Mouse (Mus musculus) cerebellum, postnatal 14 days (tissue): ENCODE results near the gene Prmt7.
A peak's percentile ranks its signal among the peaks of the same experiment; 100 is the strongest.
"Not testable (repeated sequence)": the region's sequence is repeated elsewhere in the genome, so short reads cannot be mapped to it uniquely, and the experiment has no call there.

Experiments used
- DNase-seq, 2 experiments: peaks; one replicate each; pipeline ENCODE4 v3.0.0; 2021; ENCODE audit warnings: mixed read lengths in 2 of 2

The Prmt7 gene

GRCm38 (mm10) chr8:106210821-106211345 is at the start of gene Prmt7, which contains the start of gene Slc7a6os:
TSS of gene Prmt7 (plus strand) at chr8:106210936.
TSS of gene Slc7a6os (minus strand) at chr8:106210935.
- DNase-seq = peak; percentile 97

GRCm38 (mm10) chr8:106163251-106163650 is 47.5 kb upstream of the Prmt7 start:
- no peak for DNase-seq

GRCm38 (mm10) chr8:106165460-106165859 is 45.3 kb upstream of the Prmt7 start:
- DNase-seq = peak; percentile 86 to 90

GRCm38 (mm10) chr8:106168356-106169016 is 42.2 kb upstream of the Prmt7 start, which contains the start of gene Slc7a6:
TSS of gene Slc7a6 (plus strand) at chr8:106168857.
- DNase-seq = peak; percentile 87 to 93

- DNase-seq = no peak
Measured at GRCm38 (mm10) chr8:106169017-106169933, 41.5 kb upstream of the Prmt7 start.

- DNase-seq = no peak
Measured at GRCm38 (mm10) chr8:106169934-106170480, 40.7 kb upstream of the Prmt7 start.

- no peak for DNase-seq
Measured at GRCm38 (mm10) chr8:106173566-106173965, 37.2 kb upstream of the Prmt7 start.

- no peak for DNase-seq
Measured at GRCm38 (mm10) chr8:106176891-106177290, 33.8 kb upstream of the Prmt7 start.

- DNase-seq = no peak
Measured at GRCm38 (mm10) chr8:106177594-106177993, 33.1 kb upstream of the Prmt7 start.

- DNase-seq = no peak
Measured at GRCm38 (mm10) chr8:106178428-106178827, 32.3 kb upstream of the Prmt7 start.

- peak; percentile 53 to 59 for DNase-seq
Measured at GRCm38 (mm10) chr8:106185628-106186270, 25.0 kb upstream of the Prmt7 start.

- DNase-seq = no peak
Measured at GRCm38 (mm10) chr8:106186394-106186793, 24.3 kb upstream of the Prmt7 start.

GRCm38 (mm10) chr8:106189162-106189561 is 21.6 kb upstream of the Prmt7 start:
- DNase-seq = no peak

GRCm38 (mm10) chr8:106191639-106192038 is 19.1 kb upstream of the Prmt7 start:
- DNase-seq = no peak

GRCm38 (mm10) chr8:106193162-106193561 is 17.6 kb upstream of the Prmt7 start:
- no peak for DNase-seq

GRCm38 (mm10) chr8:106194062-106194461 is 16.7 kb upstream of the Prmt7 start:
- DNase-seq = no peak

- peak; percentile 51 to 59 for DNase-seq
Measured at GRCm38 (mm10) chr8:106198741-106199140, 12.0 kb upstream of the Prmt7 start.

- DNase-seq = not testable (repeated sequence)
Measured at GRCm38 (mm10) chr8:106199596-106199995, 11.1 kb upstream of the Prmt7 start.

GRCm38 (mm10) chr8:106210035-106210731 is 553 bp upstream of the Prmt7 start:
- peak in 1 of 2 experiments; percentile 68 for DNase-seq

- DNase-seq = no peak
Measured at GRCm38 (mm10) chr8:106211421-106211820, 685 bp downstream of the Prmt7 start.

- DNase-seq = no peak
Measured at GRCm38 (mm10) chr8:106213959-106214358, 3.2 kb downstream of the Prmt7 start.

GRCm38 (mm10) chr8:106219620-106220019 is 8.9 kb downstream of the Prmt7 start:
- no peak for DNase-seq
